Mouse (Mus musculus) frontal cortex, postnatal 14 days (tissue): ENCODE measurements around the gene Pdcd2.

ENCODE experiments used
- DNase-seq, 2 experiments: peaks; one replicate each; pipeline ENCODE4 v3.0.0; 2022; ENCODE audit warnings: low spot score in 2 of 2

Gene Pdcd2

GRCm38 (mm10) chr17:15499656-15500394, 27.3 kb downstream of the Pdcd2 start, which contains the start of the genes Psmb1 and Tbp:
Psmb1 (minus strand) TSS chr17:15499751.
Tbp (plus strand) TSS chr17:15499888.
- DNase-seq: peak; percentile 95

- no peak for DNase-seq
Observed at GRCm38 (mm10) chr17:15498753-15499113, 28.4 kb downstream of the Pdcd2 start.

GRCm38 (mm10) chr17:15497882-15498752, 29.0 kb downstream of the Pdcd2 start:
- peak; percentile 90 to 96 for DNase-seq

- DNase-seq: no peak
Observed at GRCm38 (mm10) chr17:15490542-15490941, 36.6 kb downstream of the Pdcd2 start.

- no peak for DNase-seq
Observed at GRCm38 (mm10) chr17:15472671-15473070, 54.4 kb downstream of the Pdcd2 start.
